Mouse (Mus musculus): ENCODE measurements around the gene Map3k9. TPM values are rescaled to one million over a fixed set of nuclear protein-coding genes. Genes with fewer than 3 reads are reported as not detected.

Gene Map3k9
- polyA plus RNA-seq (2012; rRNA removed) (0.02 and 0.03 TPM in 2 replicates), polyA plus RNA-seq (2014; fragmentation: Nextera tagmentation; extraction: Ambion mirVana) (0.04 and 0.06 TPM in 2 replicates)

DNA sequence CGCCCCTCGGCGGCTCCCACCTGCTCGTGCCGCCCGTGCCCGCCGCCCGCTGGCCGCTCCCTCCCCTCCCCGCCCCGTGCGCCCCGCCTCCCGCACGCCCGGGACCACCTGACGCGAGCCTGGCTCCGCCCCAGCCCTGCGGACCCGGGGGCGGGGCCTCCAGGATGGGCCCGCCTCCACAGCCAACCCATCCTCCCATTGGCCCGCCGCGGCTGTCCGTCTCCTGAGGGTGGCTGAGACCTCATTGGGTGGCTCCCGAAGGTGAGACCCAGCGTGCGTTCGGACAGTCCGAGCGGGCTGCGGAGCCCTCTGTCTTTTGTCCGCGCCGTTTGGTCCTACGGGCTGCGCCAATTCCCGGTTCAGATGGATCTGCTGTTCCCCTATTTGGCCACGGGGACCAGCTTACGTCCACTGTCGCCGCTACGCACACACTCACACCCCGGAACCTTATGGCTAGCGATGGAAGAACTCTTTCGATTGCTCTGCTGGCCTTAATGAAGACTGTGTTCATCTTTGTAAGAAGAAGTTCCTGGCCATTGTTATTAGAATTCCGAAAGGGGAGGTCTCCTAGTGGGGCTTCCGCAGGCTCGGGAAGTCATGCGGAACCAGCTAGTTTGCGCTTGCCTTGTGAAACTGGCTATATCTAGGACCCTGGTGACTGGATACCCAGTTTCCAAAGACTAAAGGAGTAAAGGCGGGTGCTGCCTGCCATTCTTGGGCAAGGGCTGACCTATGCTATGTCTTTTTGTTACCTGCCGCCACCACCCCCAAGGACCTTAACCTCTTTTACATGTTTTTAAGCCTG lies at the start of gene Map3k9:
Gene Map3k9 (minus strand): TSS at position 71 of the 805 bp plus-strand sequence.
- peaks cover 48% of the 10 kb centered on the region for H3K27me3 ChIP-seq (ENCODE audit: control insufficient read depth, insufficient read depth, low read length)

DNA sequence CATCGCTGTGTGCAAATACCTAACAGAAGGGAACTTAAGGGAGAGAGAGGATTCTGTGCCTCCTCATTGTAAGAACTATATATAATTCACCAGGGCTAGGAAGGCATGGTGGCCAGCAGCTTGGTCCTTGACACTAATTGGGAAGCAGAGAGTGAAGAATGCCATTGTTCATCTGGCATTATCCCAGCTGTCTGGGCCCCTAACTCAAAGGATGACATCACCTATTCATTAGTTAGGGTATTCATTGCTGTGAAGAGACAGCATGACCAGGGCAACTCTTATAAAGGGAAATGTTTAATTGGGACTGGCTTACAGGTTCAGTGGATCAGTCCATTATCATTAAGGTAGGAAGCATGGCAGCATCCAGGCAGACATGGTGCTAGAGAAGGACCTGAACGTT lies 47.4 kb upstream of the Map3k9 start:
- Histone ChIP-seq H3K4me2 (ENCODE audit: low read depth) (no peak overlapping the region), H3K36me3 (replicated peaks; ENCODE audit: control insufficient read depth, insufficient read depth, low read depth) (no peaks in the 10 kb centered on the region), H3K9ac (replicated peaks) (no peak overlapping the region), H3K4me3 (ENCODE audit: insufficient read depth in 1 of 2, low read depth in 2 of 2, low read length in 2 of 2) (no peak overlapping the region), H3K27ac (no peak overlapping the region), H3K4me1 (replicated peaks; ENCODE audit: control insufficient read depth in 2 of 2, insufficient read depth in 2 of 2, low read length in 1 of 2) (no peaks in the 10 kb centered on the region), H3K9me3 (ENCODE audit: control insufficient read depth, low read length) (no peaks in the 10 kb centered on the region), H3K27me3 (ENCODE audit: control insufficient read depth, insufficient read depth, low read length) (no peaks in the 10 kb centered on the region)
- no peak for TF ChIP-seq EP300 (IDR thresholded peaks at IDR 0.05; ENCODE audit: low read depth)
- TF ChIP-seq CTCF (IDR thresholded peaks at IDR 0.05; ENCODE audit: low read depth): no peak
- 72% methylated on average over 2 of the region's 2 CpGs for WGBS (ENCODE audit: insufficient replicate concordance)
- ATAC-seq (ENCODE audit: insufficient read depth) (no peak), DNase-seq (ENCODE audit: low read depth in 3 of 3, low spot score in 3 of 3) (no peak)

More for the DNA sequence above, at the start of gene Map3k9:
- DNase-seq (ENCODE audit: low read depth in 3 of 3, low spot score in 3 of 3): peak; percentile 53 to 58 (median 55)
- peak within 1 kb of the TSS; percentile 44 to 54 for H3K4me3 ChIP-seq (ENCODE audit: insufficient read depth in 1 of 2, low read depth in 2 of 2, low read length in 2 of 2)
- no peaks in the 10 kb centered on the region for H3K9me3 ChIP-seq (ENCODE audit: control insufficient read depth, low read length)
- no peak for TF ChIP-seq CTCF (IDR thresholded peaks at IDR 0.05; ENCODE audit: low read depth)
- TF ChIP-seq EP300 (IDR thresholded peaks at IDR 0.05; ENCODE audit: low read depth): no peak
- no peaks in the 10 kb centered on the region for H3K4me1 ChIP-seq (replicated peaks; ENCODE audit: control insufficient read depth in 2 of 2, insufficient read depth in 2 of 2, low read length in 1 of 2)
- H3K9ac ChIP-seq (replicated peaks): no peak within 1 kb of the TSS
- H3K27ac ChIP-seq: no peak within 1 kb of the TSS
- peak; percentile 96 for ATAC-seq (ENCODE audit: insufficient read depth)
- WGBS (ENCODE audit: insufficient replicate concordance): 1% methylated on average over 43 of the region's 56 CpGs
- H3K36me3 ChIP-seq (replicated peaks; ENCODE audit: control insufficient read depth, insufficient read depth, low read depth): no peaks in the 10 kb centered on the region
- H3K4me2 ChIP-seq (ENCODE audit: low read depth): peak within 1 kb of the TSS; percentile 71

DNA sequence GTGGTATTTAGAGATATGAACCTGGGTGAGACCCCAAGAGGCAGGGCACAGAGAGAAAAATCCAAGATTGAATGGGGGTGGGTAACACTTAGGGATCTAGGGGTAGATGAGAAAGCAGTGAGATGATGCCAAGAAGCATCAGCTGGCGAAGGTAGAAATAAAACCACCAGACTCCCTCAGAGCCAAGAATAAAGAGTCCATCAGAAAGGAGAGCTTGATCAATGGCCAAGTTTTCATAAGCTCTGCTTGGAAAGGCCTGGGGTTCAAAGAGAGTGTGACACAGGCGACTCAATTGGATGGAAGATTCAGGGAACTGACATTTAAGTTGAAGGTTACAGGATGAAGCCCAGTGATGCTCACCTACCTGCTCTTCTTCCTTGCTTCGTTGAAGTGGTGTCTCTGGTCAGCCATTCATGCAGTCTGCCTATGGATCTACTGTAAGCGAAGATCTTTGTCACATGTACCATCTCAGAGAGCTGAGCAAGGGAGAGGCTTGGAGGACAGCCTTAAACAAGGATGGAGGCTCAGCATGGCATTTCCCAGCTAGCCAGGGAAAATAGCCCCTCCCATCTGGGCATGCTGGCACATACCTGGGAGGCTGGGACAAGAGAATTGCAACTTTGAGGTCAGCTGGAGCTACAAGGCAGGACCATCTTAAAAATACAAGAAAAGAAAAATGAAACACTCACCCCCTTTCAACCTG lies 42.0 kb upstream of the Map3k9 start:
- WGBS (ENCODE audit: insufficient replicate concordance): 48% methylated on average over 4 of the region's 4 CpGs
- H3K27me3 ChIP-seq (ENCODE audit: control insufficient read depth, insufficient read depth, low read length): no peaks in the 10 kb centered on the region
- no peak overlapping the region for H3K9ac ChIP-seq (replicated peaks)
- no peaks in the 10 kb centered on the region for H3K4me1 ChIP-seq (replicated peaks; ENCODE audit: control insufficient read depth in 2 of 2, insufficient read depth in 2 of 2, low read length in 1 of 2)
- DNase-seq (ENCODE audit: low read depth in 3 of 3, low spot score in 3 of 3): no peak
- TF ChIP-seq EP300 (IDR thresholded peaks at IDR 0.05; ENCODE audit: low read depth) (no peak), CTCF (IDR thresholded peaks at IDR 0.05; ENCODE audit: low read depth) (no peak)
- no peak overlapping the region for H3K4me2 ChIP-seq (ENCODE audit: low read depth)
- H3K9me3 ChIP-seq (ENCODE audit: control insufficient read depth, low read length): no peaks in the 10 kb centered on the region
- H3K36me3 ChIP-seq (replicated peaks; ENCODE audit: control insufficient read depth, insufficient read depth, low read depth): no peaks in the 10 kb centered on the region
- no peak for ATAC-seq (ENCODE audit: insufficient read depth)
- no peak overlapping the region for H3K27ac ChIP-seq
- H3K4me3 ChIP-seq (ENCODE audit: insufficient read depth in 1 of 2, low read depth in 2 of 2, low read length in 2 of 2): no peak overlapping the region

GRCm38 (mm10) chr12:81822176-81822575 lies 41.2 kb upstream of the Map3k9 start:
- TF ChIP-seq CTCF (IDR thresholded peaks at IDR 0.05; ENCODE audit: low read depth) (no peak), EP300 (IDR thresholded peaks at IDR 0.05; ENCODE audit: low read depth) (no peak)
- ATAC-seq (ENCODE audit: insufficient read depth) (no peak), DNase-seq (ENCODE audit: low read depth in 3 of 3, low spot score in 3 of 3) (no peak)
- Histone ChIP-seq H3K27ac (no peak overlapping the region), H3K4me3 (ENCODE audit: insufficient read depth in 1 of 2, low read depth in 2 of 2, low read length in 2 of 2) (no peak overlapping the region), H3K27me3 (ENCODE audit: control insufficient read depth, insufficient read depth, low read length) (no peaks in the 10 kb centered on the region), H3K36me3 (replicated peaks; ENCODE audit: control insufficient read depth, insufficient read depth, low read depth) (no peaks in the 10 kb centered on the region), H3K9me3 (ENCODE audit: control insufficient read depth, low read length) (no peaks in the 10 kb centered on the region), H3K4me1 (replicated peaks; ENCODE audit: control insufficient read depth in 2 of 2, insufficient read depth in 2 of 2, low read length in 1 of 2) (no peaks in the 10 kb centered on the region), H3K9ac (replicated peaks) (no peak overlapping the region), H3K4me2 (ENCODE audit: low read depth) (no peak overlapping the region)
- WGBS (ENCODE audit: insufficient replicate concordance): 62% methylated on average over 4 of the region's 4 CpGs

GRCm38 (mm10) chr12:81820700-81821099 lies 39.7 kb upstream of the Map3k9 start:
- ATAC-seq (ENCODE audit: insufficient read depth) (no peak), DNase-seq (ENCODE audit: low read depth in 3 of 3, low spot score in 3 of 3) (no peak)
- 54% methylated on average over 4 of the region's 4 CpGs for WGBS (ENCODE audit: insufficient replicate concordance)
- no peak for TF ChIP-seq CTCF (IDR thresholded peaks at IDR 0.05; ENCODE audit: low read depth)
- TF ChIP-seq EP300 (IDR thresholded peaks at IDR 0.05; ENCODE audit: low read depth): no peak
- no peaks in the 10 kb centered on the region for H3K36me3 ChIP-seq (replicated peaks; ENCODE audit: control insufficient read depth, insufficient read depth, low read depth)
- no peaks in the 10 kb centered on the region for H3K27me3 ChIP-seq (ENCODE audit: control insufficient read depth, insufficient read depth, low read length)
- no peaks in the 10 kb centered on the region for H3K9me3 ChIP-seq (ENCODE audit: control insufficient read depth, low read length)
- H3K27ac ChIP-seq: no peak overlapping the region
- H3K4me3 ChIP-seq (ENCODE audit: insufficient read depth in 1 of 2, low read depth in 2 of 2, low read length in 2 of 2): no peak overlapping the region
- H3K9ac ChIP-seq (replicated peaks): no peak overlapping the region
- H3K4me2 ChIP-seq (ENCODE audit: low read depth): no peak overlapping the region
- peaks cover 0 to 3% of the 10 kb centered on the region in 2 experiments; a peak in 1 of 4 replicates for H3K4me1 ChIP-seq (replicated peaks; ENCODE audit: control insufficient read depth in 2 of 2, insufficient read depth in 2 of 2, low read length in 1 of 2)
